Mouse (Mus musculus) midbrain, postnatal 0 days (tissue): ENCODE results near the gene Terb1. TPM values are rescaled to one million over a fixed set of nuclear protein-coding genes. Genes with fewer than 3 reads are reported as not detected.
A peak's percentile ranks its signal among the peaks of the same experiment; 100 is the strongest.

Source experiments
- ATAC-seq: fragments of 200-750 bp; cut with Nextera tagmentation; 2 replicates; pipeline ENCODE4 v1.8.0; 2017; ENCODE audit warnings: moderate number of reproducible peaks, mild to moderate bottlenecking, moderate TSS enrichment, moderate library complexity; ENCODE audit not compliant: low FRiP score
- DNase-seq: peaks from one replicate; pipeline ENCODE4 v3.0.0-alpha.2; 2015; ENCODE audit warnings: low spot score
- H3K27ac ChIP-seq: fragments of 300-500 bp; sonication (generic); 2 replicates; pipeline ENCODE4 v1.5.1; 2014; ENCODE audit warnings: low read depth, mild to moderate bottlenecking, low read length, mixed read lengths
- H3K27me3 ChIP-seq: fragments of 300-500 bp; sonication (generic); 2 replicates; pipeline ENCODE4 v1.6.1; 2014; ENCODE audit warnings: low read length, control low read depth, mixed read lengths; ENCODE audit not compliant: insufficient read depth
- H3K36me3 ChIP-seq: fragments of 300-500 bp; sonication (generic); 2 replicates; pipeline ENCODE4 v1.6.1; 2014; ENCODE audit warnings: low read length, control low read depth, mixed read lengths; ENCODE audit not compliant: insufficient read depth
- H3K4me1 ChIP-seq: fragments of 300-500 bp; sonication (generic); 2 replicates; pipeline ENCODE4 v1.6.1; 2014; ENCODE audit warnings: mild to moderate bottlenecking, control low read depth, antibody characterized with exemption, low read length, mixed read lengths; ENCODE audit not compliant: insufficient read depth
- H3K4me2 ChIP-seq: fragments of 300-500 bp; sonication (generic); 2 replicates; pipeline ENCODE4 v1.6.1; 2014; ENCODE audit warnings: low read depth, mild to moderate bottlenecking, low read length, mixed read lengths; ENCODE audit not compliant: poor library complexity, severe bottlenecking
- H3K4me3 ChIP-seq: fragments of 300-500 bp; sonication (generic); 2 replicates; pipeline ENCODE4 v1.5.1; 2014; ENCODE audit warnings: low read depth, mild to moderate bottlenecking, low read length, moderate library complexity
- H3K9ac ChIP-seq: fragments of 300-500 bp; sonication (generic); replicated peaks from 2 replicates; pipeline ENCODE4 v1.6.1; 2014; ENCODE audit warnings: mild to moderate bottlenecking, low read length, moderate library complexity, mixed read lengths; ENCODE audit not compliant: poor library complexity, severe bottlenecking
- H3K9me3 ChIP-seq: fragments of 300-500 bp; sonication (generic); 2 replicates; pipeline ENCODE4 v1.6.1; 2016; ENCODE audit warnings: low read length, control low read depth
- CTCF ChIP-seq: IDR thresholded peaks from 2 replicates; pipeline ENCODE4 v1.5.1; 2016; ENCODE audit warnings: antibody characterized with exemption, mild to moderate bottlenecking
- WGBS: fragments of 180-500 bp; shearing (Covaris S2); extraction: QIAGEN DNeasy Blood & Tissue Kit; methylation state at CpG from one replicate; pipeline ENCODE4 v1.1.7; 2014; 5-methylcytosine and 5-hydroxymethylcytosine counted together
- polyA plus RNA-seq: library from polyadenylated mRNA; unstranded; fragments of >200 nt; fragmentation: Nextera tagmentation; extraction: Ambion mirVana; gene quantifications from 2 replicates; pipeline ENCODE4 v1.2.1, GENCODE M21; 2015
- total RNA-seq: library from RNA; depleted of rRNA; stranded (reverse); fragments of >200 nt; gene quantifications from 2 replicates; pipeline ENCODE4 v1.2.3, GENCODE M21; 2014

Gene Terb1
- total and polyA plus RNA-seq, 2 experiments from 2014 or later, result 0.68 to 0.71 TPM

- Histone ChIP-seq H3K27ac (no peak overlapping the region), H3K9me3 (no peaks in the 10 kb centered on the region), H3K4me1 (no peaks in the 10 kb centered on the region), H3K4me2 (no peak overlapping the region), H3K27me3 (no peaks in the 10 kb centered on the region), H3K9ac (no peak overlapping the region), H3K4me3 (no peak overlapping the region), H3K36me3 (peaks cover 74% of the 10 kb centered on the region)
- DNase-seq (no peak), ATAC-seq (no peak)
- WGBS, result 94% methylated on average over 6 of the region's 6 CpGs
- TF ChIP-seq CTCF, result no peak
Measured at GRCm38 (mm10) chr8:104432656-104433055, 77.1 kb downstream of the Terb1 start.

DNA sequence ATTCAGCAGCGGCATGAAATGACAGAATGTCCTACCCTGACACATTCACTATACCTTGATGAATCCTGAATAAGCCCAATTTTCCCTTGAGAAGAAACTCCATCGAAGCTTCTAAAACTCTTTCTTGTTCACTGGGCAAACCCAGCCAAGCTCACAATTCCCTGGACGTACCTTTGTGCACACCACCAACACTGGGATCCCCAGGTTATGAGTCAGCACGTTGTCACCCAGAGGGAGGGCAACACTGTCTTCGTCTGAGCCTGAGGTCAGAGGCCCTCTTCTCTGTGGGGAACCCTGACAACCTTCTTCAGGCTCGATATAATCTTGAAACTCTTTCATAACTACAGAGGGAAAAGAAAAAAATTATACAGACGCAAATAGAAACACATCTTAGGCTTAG is 79.5 kb downstream of the Terb1 start:
- Histone ChIP-seq H3K4me1 (no peaks in the 10 kb centered on the region), H3K4me2 (no peak overlapping the region), H3K9me3 (no peaks in the 10 kb centered on the region), H3K36me3 (peaks cover 79% of the 10 kb centered on the region), H3K27ac (no peak overlapping the region), H3K9ac (no peak overlapping the region), H3K4me3 (no peak overlapping the region), H3K27me3 (no peaks in the 10 kb centered on the region)
- DNase-seq (no peak), ATAC-seq (no peak)
- WGBS, result 89% methylated on average over 7 of the region's 7 CpGs
- TF ChIP-seq CTCF, result no peak

DNA sequence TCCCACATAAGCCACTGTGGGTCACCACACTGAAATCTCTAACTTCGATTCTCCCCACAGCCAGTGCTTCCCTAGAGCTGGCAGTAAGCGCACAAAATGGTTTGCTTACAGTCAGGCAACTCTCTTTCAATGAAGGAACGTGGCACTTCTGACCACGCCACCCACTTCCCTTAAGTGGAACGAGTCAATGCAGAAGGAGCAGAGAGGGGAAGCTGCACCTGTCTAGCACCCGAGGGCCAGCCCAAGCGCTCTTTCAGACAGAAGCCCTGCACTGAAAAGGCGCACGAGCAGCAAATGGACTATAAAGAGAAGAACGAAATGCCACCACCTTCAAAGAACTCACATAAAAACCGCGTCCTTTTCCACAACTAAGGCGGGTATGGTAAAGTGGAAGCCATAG is 82.0 kb downstream of the Terb1 start:
- H3K4me3 ChIP-seq, result no peak overlapping the region
- no peak for TF ChIP-seq CTCF
- H3K4me2 ChIP-seq, result no peak overlapping the region
- H3K27me3 ChIP-seq, result no peaks in the 10 kb centered on the region
- DNase-seq (no peak), ATAC-seq (no peak)
- no peak overlapping the region for H3K9ac ChIP-seq
- no peak overlapping the region for H3K27ac ChIP-seq
- H3K9me3 ChIP-seq, result no peaks in the 10 kb centered on the region
- H3K36me3 ChIP-seq, result peaks cover 79% of the 10 kb centered on the region
- 93% methylated on average over 13 of the region's 13 CpGs for WGBS
- H3K4me1 ChIP-seq, result no peaks in the 10 kb centered on the region

GRCm38 (mm10) chr8:104422313-104422712 is 87.4 kb downstream of the Terb1 start:
- Histone ChIP-seq H3K27me3 (no peaks in the 10 kb centered on the region), H3K4me2 (no peak overlapping the region), H3K9ac (no peak overlapping the region), H3K9me3 (no peaks in the 10 kb centered on the region), H3K4me3 (no peak overlapping the region), H3K36me3 (peaks cover 84% of the 10 kb centered on the region), H3K4me1 (no peaks in the 10 kb centered on the region), H3K27ac (no peak overlapping the region)
- ATAC-seq, result no peak
- DNase-seq, result no peak
- TF ChIP-seq CTCF, result no peak
- 89% methylated on average over 6 of the region's 6 CpGs for WGBS

GRCm38 (mm10) chr8:104416022-104416421 is 93.7 kb downstream of the Terb1 start:
- H3K9ac ChIP-seq, result no peak overlapping the region
- no peak overlapping the region for H3K27ac ChIP-seq
- no peaks in the 10 kb centered on the region for H3K9me3 ChIP-seq
- no peak for TF ChIP-seq CTCF
- no peaks in the 10 kb centered on the region for H3K4me1 ChIP-seq
- no peak overlapping the region for H3K4me2 ChIP-seq
- DNase-seq (no peak), ATAC-seq (no peak)
- peaks cover 31% of the 10 kb centered on the region; the same call in 1 of the 2 replicates for H3K36me3 ChIP-seq
- WGBS, result 76% methylated on average over 6 of the region's 6 CpGs
- no peak overlapping the region for H3K4me3 ChIP-seq
- no peaks in the 10 kb centered on the region for H3K27me3 ChIP-seq

DNA sequence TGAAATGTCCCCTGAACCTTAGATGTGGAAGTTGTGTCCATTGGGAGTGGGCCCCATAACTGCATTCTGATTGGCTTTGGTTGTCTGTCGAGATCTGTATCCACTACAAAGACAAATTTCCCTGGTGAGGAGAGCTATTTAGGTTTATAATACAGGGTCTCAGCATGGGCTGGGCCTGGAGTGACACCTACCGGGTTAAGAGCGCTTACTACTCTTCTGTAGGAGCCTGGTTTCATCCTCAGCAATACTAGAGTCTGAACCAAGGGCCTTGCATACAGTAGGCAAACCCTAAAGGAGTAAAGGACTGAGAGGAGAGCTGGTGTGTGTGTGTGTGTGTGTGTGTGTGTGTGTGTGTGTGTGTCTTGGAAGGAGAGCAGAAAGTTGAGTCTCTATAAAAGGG is 95.5 kb downstream of the Terb1 start:
- H3K4me2 ChIP-seq, result no peak overlapping the region
- no peaks in the 10 kb centered on the region for H3K27me3 ChIP-seq
- peak; percentile 44 for TF ChIP-seq CTCF
- no peak overlapping the region for H3K4me3 ChIP-seq
- DNase-seq (peak; percentile 21), ATAC-seq (no peak)
- H3K27ac ChIP-seq, result no peak overlapping the region
- H3K9me3 ChIP-seq, result no peaks in the 10 kb centered on the region
- no peaks in the 10 kb centered on the region for H3K4me1 ChIP-seq
- peaks cover 12% of the 10 kb centered on the region; the same call in 1 of the 2 replicates for H3K36me3 ChIP-seq
- 50% methylated on average over 3 of the region's 3 CpGs for WGBS
- H3K9ac ChIP-seq, result no peak overlapping the region
